Mouse (Mus musculus) frontal cortex, postnatal 10 days (tissue): ENCODE results near the gene Trim8.

Experiments used
- DNase-seq, 2 experiments: peaks; one replicate each; pipeline ENCODE4 v3.0.0; 2022; ENCODE audit warnings: low spot score in 2 of 2, mixed read lengths in 1 of 2

The Trim8 gene

DNA sequence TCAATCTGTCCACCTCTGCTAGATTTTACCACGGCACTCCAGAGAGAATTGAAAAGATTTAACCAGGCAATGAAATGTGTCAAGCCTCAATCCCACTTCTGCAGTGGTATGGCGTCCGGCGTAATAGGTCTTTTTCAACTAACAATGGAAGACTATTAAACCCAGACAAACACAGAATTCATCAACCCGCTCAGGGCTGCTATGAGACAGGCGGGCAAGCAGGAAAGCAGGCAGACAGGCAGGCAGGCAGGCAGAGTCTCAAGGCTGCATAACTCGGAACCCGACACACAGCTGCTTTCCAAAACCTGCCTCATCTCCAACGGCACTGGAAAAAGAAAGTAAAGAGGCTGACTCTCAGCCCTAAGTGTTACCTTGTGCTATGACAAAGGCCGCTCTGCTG is 46.6 kb downstream of the Trim8 start:
- no peak for DNase-seq

DNA sequence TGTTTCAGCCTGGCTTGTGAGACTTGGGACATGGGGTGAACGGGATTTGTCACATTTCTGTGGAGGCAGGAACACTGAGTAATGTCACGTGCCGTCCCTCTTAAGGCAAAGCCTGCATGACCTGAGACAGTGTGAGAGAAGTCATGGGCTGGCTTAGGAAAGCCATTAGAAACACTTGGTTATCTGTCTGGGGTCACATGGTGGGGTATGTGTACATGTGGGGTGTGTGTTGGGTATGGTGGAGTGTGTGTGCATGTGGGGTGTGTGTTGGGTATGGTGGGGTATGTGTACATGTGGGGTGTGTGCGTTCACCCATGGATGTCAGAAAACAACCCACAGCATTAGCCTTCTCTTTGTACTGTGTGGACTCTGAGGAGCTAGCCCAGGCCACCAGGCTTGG is 48.9 kb downstream of the Trim8 start:
- no peak for DNase-seq

GRCm38 (mm10) chr19:46552496-46552895 is 51.0 kb downstream of the Trim8 start:
- no peak for DNase-seq

- peak in 1 of 2 experiments; percentile 51 for DNase-seq
These were observed 52.0 kb downstream of the Trim8 start for GRCm38 (mm10) chr19:46553541-46553955.

- DNase-seq: no peak
These were observed 56.5 kb downstream of the Trim8 start for GRCm38 (mm10) chr19:46558009-46558408.

DNA sequence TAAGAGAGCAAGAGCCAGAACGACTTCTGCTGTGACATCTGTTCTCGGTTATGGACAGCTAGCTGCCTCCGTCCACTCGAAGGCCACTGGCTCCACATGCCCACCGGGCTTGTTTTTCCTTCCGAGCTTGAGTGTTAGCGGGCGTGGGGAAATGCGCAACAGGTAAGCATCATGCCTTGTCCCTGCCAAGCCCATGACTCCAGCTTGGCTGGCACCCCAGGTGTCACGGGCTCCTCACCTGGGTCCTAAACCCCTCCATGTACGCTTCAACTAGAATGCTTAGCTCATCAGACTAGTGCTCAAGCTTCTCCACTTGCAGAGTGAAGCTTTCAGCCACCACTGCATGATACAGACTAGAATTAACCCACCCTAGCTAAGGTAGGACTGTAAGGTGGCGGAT is 57.1 kb downstream of the Trim8 start:
- DNase-seq: no peak

- peak in 1 of 2 experiments; percentile 27 for DNase-seq
These were observed 60.6 kb downstream of the Trim8 start for GRCm38 (mm10) chr19:46562132-46562531.

- no peak for DNase-seq
These were observed 61.3 kb downstream of the Trim8 start for GRCm38 (mm10) chr19:46562581-46563515.

DNA sequence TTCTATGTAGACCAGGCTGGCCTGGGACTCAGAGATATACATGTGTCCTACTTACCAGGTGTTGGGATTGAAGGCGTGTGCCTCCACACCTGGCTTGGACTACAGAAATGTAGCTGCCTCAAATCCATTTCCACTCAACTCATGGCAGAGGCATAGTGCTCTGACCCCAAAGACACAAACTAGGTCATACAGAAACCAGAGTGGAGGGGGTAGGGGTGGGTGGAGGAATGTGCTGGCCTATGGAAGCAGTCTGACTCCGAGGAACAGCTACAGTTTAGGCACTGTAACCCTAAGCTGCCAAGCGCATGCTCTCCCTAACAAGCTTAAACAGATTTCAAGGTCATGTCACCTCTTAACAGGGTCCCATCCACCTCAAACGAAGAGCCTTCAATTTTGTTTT is 62.1 kb downstream of the Trim8 start:
- no peak for DNase-seq

DNA sequence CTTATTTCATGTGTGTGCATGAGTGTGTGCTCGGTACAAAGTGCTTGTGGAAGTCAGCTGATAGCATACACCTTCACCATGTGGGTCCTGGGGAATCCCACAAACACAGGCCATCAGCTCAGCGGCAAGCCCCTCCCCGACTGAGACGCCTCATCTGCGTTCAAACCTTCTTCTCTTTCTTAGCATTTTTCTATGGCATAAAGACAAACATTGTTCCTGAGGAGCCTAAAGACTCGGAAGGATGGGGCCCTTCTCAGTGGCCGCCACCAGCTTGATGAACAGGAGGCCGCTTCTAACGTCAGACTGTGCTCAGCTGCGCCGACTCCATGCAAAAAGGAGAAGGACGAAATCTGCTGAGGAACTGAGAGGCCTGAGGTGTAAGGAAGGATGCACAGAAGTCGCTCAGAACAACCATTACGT is 62.6 kb downstream of the Trim8 start:
- DNase-seq: no peak
